Mouse (Mus musculus) left cerebral cortex, postnatal 4 days (tissue): ENCODE measurements around the gene Csmd2. TPM values are rescaled to one million over a fixed set of nuclear protein-coding genes. Genes with fewer than 3 reads are reported as not detected.
"Not testable (repeated sequence)": the region's sequence is repeated elsewhere in the genome, so short reads cannot be mapped to it uniquely, and the experiment has no call there.

Experiments
- DNase-seq: peaks from one replicate; pipeline ENCODE4 v3.0.0-alpha.2; 2022
- intact Hi-C: fragments of 180-260 bp; cut with DNase I; formaldehyde crosslinking; loops from one replicate; pipeline ENCODE4 v1.15.1; 2025
- total RNA-seq, 2 experiments: library from RNA; stranded (reverse); gene quantifications; 2 replicates each; pipeline ENCODE4 v1.2.3; 2021

Csmd2 gene
- total RNA-seq, 2 experiments from 2014 or later = 76.9 to 83.5 TPM

DNA sequence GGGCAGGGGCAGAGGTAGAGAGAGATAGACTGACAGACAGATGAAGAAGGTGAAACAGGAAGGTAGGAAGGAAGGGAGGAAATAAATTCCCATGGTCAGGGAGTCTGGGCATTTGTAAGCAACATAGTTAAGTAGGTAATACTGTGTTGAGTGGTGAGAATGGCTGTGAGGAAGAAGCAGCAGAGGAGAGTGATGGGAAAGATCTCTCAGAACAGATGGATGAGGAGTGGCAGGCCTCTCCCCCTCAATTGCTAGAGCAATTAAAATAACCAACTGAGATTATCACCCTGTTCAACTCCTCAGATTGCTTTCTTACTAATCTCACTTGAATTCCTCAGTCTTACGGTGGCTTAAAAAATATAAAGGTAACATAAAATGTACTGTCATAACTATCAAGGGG, 40.6 kb downstream of the Csmd2 start:
- DNase-seq = no peak
- intact Hi-C loops = no loop called here

DNA sequence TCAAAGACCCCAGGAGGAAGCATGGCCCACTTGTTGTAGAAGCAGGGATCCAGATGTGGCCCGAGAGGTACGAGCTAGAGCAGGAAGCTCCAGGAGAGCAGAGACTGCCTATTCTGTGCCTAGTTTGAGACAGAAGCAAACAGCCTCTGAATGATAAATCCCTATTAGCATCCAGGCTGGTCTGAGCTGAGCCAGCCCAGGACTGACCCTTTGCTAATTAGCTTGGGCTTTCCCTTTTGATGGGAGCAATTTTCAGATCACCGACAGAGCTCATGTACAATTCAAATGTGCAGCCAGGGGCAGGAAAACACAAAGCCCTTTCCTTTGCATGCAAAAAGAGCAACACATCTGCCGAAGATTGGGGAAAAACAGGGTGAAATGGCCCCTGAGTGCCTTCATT, 54.2 kb downstream of the Csmd2 start:
- no peak for DNase-seq
- intact Hi-C loops = no loop called here

DNA sequence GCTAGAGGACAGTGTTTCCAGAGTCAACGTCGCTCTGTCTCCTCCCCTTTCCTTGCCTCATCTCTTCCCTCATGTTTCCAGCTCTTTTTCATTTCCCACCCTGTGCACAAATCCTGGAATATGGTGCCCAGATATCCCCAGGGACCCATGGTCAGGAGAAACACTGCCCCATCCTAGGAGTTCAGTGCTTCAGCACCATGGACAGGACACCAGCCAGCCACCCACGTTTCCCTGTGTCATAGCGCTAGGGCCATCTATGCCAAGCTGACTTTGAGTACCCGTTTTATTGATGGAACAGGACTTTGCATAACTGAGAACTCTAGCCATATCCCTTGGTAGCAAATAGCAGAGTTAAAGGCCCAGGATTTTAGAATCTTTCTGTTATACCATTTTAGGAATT, 55.0 kb downstream of the Csmd2 start:
- intact Hi-C loops = no loop called here
- no peak for DNase-seq

DNA sequence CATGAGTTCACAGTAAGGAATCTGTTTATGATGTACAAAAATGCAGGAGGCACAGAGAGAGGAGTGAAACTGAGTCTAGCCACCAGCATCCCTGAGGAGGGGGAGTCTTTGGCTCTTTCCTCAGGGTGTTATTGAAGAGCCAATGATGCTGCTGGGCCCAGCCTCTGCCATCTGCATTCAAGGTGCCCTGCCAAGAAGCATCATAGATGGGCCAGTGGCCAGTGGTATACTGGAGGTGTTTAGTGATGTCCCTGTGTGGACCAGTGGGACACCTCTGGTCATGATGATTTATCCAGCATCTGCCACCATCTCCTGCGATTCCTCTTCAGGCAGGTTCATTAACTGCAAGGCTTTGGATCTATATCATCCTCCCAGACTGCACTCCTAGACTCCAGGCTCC, 61.1 kb downstream of the Csmd2 start:
- intact Hi-C loops = no loop called here
- peak; percentile 78 for DNase-seq

DNA sequence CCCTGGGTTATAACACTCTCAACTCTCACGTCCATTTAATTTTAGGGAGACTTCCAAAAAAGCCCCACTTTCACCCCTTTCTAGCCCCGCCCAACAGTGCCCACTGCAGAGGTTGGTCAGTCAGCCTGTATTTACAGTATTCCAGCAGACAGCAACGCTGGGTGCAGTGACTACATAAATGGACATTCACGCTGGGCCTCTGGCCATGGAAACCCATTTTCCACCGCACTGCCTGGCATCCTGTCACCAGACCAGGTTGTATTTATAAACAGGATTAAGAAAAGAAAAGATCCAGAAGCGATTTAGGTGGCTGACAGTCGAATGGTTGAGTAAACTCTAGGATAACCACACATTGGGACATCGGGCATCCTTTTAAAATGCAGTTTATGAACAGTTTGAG, 65.0 kb downstream of the Csmd2 start:
- DNase-seq = no peak
- intact Hi-C loops = no loop called here

DNA sequence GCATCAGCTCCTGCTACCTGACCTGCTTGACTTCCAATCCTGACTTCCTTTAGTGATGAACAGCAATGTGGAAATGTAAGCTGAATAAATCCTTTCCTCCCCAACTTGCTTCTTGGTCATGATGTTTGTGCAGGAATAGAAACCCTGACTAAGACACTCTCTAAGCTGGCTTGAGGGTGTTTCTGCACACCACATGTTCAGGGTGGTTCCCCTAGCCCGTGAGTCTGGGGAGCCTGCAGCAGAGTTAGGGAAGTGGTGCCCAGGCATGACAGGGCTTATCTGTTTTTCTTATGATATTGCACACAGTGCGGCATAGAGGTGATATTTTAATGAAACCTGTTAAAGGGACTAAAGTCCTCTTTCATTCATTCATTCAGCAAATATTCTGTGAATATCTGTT, 73.6 kb downstream of the Csmd2 start:
- DNase-seq = not testable (repeated sequence)

DNA sequence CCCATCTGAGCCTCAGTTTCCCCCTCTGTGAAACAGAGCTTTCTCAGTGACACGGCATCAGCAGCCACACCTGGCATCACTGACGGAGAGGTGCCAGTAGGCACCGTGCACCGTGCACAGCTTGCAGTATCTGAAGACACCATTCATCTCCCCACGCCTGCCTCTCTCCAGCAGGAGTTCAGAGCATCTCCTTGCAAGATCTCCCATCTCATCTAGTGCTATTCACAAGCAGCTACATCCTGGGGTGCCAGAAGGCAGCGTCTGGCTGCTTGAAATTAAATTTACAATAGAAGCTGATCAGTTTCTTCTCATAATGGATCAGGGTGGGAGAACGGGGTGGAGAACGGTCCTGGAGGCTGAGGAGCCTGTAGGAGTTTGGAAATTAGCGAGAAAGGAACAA, 79.5 kb downstream of the Csmd2 start:
- no peak for DNase-seq

More for the DNA sequence above, 73.6 kb downstream of the Csmd2 start:
- intact Hi-C loops = not testable (repeated sequence)

DNA sequence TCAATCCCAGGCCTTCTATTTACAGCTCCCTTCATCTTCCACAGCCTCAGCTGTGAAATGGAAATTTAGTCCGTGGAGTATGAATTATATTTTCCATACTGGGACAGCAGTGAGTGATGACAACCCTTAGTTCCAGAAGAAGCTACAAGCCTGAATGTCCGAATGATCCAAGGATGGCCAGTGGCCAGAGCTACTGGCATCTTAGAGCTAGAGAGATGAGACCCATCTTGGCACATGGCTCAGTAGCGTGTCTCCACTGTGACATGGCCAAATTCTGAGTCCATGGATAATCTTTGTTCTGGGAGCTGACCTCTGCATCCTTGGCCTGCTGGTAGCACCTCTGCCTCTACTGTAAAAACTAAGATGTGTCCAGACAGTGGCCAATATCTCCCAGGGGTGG, 96.8 kb downstream of the Csmd2 start:
- no peak for DNase-seq
- intact Hi-C loops = no loop called here

More for the DNA sequence above, 79.5 kb downstream of the Csmd2 start:
- intact Hi-C loops = no loop called here

DNA sequence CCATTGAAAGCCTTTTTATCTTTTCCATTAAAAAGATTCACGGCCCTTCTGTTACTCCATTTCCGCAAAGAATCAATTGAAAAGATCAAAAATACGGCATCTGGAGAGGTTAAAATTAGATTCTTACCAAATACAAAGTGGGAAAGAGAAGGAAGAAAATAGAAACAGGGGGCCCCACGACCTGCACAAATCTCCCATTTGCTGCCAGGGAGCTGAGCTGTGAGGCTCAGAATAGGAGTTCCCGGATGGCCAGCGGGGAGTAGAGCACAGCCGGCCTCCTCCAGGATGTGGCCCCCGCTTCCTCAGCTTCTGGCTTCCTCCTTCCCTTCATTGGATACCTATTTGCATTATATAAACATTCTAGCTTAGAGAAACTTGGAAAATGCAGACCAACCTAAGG, 97.4 kb downstream of the Csmd2 start:
- no peak for DNase-seq
- intact Hi-C loops = no loop called here

DNA sequence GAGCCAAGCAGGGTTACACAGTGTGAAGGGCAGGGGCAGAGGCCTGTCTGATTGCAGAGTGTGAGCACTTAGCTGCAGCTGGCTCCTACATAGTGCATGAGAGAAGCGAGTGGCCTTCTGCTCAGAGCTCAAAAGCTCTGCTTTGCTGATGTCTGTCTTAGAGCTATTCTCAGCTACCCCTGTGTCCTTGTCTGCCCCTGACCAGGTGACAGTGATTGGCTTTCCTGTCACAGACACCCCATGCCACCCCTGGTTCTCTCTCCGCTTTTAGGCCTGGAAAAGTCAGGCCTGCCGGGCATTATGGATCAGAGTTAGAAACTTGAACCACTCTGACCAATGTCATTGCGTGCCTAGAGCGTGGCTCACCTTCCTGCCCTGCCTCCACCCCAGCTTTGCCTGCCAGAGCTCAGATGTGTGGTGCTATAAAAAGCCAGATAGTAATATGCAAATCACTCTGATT, 99.5 kb downstream of the Csmd2 start:
- intact Hi-C loops = no loop called here
- DNase-seq = no peak

DNA sequence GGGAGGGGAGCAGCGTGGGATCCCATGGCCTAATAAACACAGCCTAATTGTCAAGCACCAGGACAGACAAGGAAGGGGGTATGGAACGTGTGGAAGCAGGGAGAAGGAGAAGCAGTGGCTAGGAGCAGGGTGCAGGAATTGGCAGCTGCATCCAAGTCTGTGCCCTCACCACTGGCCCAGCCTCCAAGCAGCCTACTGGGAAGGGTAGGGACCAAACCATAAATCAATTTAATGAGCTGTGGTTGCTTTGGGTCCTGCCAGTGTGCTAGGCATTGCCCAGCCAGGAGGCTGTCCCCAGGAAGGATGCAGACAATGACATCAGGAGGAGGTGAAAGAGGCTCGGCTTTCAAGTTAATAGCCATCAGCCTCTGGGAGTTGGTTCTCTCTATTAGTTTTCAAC, 100.0 kb downstream of the Csmd2 start:
- intact Hi-C loops = no loop called here
- DNase-seq = no peak

DNA sequence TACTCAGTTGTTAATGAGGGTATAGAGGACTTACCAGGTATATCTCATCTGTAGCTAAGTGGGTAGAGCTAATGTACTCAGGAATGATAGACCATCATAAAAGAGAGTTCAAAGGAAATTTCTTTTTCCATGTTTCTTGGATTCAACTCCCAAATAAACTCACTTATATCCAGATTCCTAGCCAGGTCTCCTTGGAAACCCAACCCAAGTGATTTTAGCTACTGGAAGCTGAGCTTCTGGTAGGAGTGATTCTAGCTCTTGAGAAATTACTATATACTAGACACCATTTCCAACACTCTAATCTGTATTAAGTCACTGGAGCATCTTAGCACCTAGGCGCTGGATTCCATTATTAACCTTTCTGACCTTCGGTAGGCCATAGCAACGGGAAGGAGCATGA, 100.6 kb downstream of the Csmd2 start:
- intact Hi-C loops = no loop called here
- DNase-seq = no peak

DNA sequence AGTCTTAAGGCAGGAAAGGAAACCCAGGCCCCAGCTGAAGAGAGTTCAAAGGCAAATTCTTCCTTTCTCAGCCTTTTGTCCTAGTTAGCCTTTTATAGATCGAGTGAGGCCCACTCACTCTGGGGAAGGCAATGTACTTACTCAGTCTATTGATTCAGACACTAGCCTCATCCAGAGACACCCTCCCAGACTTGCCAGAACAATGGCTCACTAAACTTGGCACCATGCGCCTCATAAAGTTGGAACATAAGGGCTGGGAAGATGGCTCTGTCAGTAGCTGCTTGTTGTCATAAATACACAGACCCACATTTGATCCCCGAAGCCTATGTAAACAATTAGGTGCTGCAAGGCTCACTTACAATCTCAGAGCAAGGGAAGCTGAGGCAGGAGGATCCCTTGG, 104.3 kb downstream of the Csmd2 start:
- no peak for DNase-seq
- intact Hi-C loops = no loop called here

DNA sequence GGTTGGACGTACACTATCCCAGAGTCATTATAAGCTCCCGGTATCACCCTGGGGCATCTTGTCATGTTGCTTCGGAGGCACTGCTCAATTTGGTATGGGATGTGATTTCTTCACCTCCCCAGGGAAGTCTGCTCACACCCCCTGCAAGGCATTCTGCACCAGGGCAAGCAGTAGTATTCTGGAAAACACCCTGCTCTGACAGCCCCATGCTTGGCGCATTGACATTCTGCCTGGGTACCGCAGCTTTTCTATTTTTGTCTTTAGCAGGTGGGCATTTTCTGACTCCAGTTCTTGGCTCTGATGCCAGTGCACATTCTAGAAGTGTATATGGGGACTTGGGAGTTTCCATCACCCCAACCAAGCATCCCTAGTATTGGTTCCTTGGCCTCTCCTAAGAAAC, 111.9 kb downstream of the Csmd2 start:
- no peak for DNase-seq
- intact Hi-C loops = no loop called here

DNA sequence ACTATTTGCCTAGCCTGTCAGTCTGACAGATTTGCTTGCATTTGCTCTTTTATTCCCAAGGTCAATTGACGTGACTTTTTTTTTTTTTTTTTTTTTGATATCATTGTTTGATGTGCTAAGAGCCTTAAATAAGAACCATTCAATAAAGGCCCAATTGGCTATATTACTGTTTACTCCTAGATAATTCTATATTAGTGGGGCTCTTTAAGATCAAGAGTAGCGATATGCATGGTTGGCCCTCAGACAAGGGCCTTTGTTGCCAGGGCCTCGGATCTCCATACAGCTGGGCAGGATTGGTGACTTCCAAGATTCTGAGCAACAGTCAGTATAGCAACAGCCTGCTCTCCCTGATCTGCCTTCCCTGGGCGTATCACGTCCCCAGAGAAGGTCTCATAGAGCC, 112.9 kb downstream of the Csmd2 start:
- DNase-seq = no peak
- intact Hi-C loops = no loop called here

DNA sequence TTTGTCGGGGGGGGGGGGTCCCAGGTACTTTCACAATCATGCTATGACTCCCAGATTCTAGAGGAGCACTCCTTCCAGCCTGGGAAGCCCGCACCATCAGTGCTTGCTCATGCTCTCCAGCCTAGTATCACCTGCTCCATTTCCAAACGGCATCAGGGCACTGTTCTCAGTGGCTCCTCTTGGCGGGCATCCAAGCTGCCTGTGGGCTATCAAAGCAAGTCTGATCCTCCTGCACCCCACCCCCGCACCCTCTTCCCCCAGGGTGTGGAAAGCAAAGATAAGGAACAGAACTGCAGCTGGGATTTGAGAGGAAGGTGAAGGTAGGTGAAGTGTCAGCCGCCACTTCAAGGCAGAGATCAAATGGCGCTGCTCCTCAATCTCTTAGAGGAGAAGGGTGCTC, 128.7 kb downstream of the Csmd2 start:
- peak; percentile 50 for DNase-seq
- intact Hi-C loops = no loop called here

DNA sequence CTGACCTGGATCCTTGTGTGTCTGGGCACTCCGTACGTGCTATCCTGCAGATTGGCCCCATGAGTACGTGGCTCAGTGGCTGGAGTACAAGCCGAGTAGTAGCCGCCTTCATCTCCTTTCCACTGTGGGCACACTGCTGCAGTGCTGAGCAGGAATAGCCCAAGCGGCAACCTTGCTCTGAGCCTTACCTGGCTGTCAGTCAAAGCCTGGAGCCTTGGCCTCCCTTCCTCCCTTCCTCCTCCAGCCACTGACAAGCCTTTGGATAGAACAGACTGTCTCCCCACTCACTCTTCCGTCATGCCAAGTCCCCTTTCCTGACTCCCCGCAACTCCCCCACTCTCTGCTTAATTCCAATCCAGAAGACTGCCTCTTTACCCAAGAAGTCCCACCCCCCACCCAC, 135.6 kb downstream of the Csmd2 start:
- DNase-seq = no peak
- intact Hi-C loops = no loop called here

DNA sequence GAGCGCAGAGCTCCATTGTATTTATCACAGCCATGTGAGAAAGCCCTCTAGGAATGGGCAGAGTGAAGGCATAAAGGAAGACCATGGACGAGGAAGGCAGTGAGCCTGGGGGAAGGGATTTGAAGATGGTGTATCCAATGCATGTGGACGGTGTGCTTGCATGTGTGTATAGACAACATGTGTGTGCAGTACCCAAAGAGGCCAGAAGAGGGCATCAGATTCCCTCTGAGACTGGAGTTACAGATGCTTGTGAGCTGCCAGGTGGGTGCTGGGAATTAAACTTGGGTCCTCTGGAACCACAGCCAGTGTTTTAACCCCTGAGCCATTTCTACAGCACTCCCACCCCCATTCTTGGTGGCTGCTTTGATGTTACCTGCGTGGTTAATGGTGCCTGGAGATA, 137.1 kb downstream of the Csmd2 start:
- no peak for DNase-seq
- intact Hi-C loops = no loop called here

DNA sequence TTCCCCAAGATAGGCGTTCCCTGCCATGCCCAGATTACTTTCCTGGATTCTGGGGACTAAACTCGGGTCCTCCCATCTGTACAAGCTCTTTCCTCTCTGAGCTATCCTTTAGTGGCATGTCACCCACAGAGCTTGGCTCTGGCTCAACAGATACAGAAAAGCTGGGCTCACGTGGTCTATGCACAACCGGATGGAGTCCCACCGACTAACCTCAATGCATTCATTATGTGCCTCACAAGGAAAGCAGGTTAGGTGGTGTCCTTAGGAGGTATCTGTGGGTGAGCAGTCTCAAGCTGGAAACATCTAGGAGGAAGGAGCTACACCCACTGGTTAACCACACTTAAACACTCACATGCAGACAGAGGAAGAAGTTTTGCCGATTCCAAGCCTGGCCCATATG, 140.9 kb downstream of the Csmd2 start:
- no peak for DNase-seq
- intact Hi-C loops = no loop called here

DNA sequence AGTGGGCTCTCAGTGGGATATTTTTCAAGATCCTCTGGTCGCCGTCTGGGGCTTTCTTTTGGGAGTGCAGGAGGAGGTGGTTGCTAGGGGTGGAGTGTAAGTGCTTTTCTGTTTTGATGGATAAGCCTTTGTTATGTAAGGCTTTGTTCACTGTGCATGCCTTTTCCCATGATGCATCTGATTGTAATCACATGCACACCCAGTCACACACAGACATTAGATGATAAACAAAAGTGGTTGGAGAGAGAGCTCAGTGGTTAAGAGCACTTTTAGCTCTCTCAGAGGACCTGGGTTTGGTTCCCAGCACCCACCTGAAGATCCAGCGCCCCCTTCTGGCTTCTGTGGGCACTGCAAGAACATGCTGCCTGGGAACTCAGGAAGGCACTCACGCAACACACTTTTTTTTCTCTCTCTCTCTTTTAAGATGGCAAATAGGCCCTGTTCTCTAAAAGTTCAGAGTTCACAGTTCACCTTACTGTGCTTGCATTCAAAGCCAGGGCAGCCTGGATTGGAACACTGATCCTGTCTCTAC, 143.0 kb downstream of the Csmd2 start:
- no peak for DNase-seq
- intact Hi-C loops = no loop called here

DNA sequence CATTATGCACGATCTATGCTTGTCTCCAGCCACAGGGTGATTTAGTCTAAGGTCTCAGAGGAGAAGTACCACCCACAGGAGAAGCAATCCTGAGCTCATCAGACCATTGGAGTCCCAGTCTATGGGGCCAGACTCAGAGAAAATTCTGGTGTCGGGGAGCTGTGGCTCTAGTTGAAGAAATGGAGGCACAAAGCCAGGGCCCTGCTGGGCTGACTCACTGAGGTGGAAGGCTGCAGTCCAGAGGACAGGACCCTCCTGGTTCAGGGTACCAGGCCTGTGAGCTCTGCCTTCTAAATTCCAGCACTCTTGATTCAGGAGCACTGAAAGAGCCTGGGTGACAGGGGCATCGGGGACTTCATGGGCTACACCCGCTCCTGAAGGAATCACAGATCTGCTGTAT, 144.0 kb downstream of the Csmd2 start:
- DNase-seq = peak; percentile 76
- intact Hi-C loops = no loop called here

DNA sequence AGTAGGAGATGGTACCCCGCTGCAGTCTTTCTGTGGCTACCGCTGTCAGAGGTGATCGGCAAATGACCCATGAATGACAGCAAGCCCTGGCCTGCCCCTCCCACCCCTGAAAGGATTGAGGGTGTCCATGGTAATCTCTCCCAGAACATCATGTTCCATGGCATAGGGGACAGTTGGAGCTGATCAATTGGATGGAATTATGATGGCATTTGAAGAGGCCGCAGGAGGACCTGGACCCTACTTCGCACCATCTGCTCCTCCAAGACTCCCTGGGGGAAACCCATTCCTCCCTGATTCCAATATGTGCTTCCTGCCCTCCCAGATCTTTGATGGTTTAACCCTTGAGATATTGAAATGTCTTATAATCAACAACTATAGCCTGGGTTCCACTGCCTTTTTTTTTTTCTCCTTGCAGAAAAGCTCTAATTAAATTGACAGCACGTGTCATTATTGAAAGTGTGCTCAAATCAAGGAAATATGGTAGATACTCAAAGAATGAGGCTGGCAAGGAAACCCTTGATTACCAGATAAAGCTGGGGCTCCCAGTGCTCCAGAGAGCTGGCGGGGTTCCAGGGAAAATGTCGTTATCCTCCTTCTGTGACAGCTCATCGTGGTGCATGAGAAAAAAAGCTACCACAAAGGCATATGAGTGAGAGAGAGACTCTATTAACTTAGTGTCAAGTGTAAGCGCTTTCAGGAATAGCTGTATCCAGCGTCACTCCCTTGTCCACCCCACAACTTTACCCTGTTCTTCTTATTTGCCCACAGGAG, 145.4 kb downstream of the Csmd2 start:
- intact Hi-C loops = no loop called here
- DNase-seq = peak; percentile 80
